28 mouse cellular contexts compared by ENCODE assay signal in the genomic region with DNA sequence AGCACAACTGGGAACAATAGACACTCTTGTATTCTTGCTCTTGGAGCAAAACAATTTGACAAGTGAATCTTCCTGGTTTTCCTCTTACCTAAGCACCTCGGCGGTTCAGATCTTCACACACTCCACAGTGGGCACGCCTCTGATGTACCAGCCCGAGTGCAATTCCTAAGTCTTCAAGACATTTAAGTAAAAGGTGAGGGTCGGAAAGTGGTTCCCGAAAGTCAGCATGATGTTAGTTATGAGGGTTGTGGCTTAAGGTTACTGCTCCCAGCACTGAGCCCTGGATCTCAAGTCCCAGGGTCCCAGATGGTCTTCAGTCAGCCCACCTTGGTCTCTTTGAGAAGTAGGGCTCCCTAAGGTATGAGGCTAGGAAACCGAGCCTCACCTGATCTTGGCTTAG.
"Had no signal": no experiment of that assay in that cellular context is flagged by ENCODE, and none has a peak within 500 bp of the region (broad histone marks: within the 10 kb centered on the region; RNA-seq: fewer than 3 reads in every experiment).

No protein-coding gene starts in this region.

- H3K4me3 ChIP-seq: embryonic facial prominence, embryonic 10.5 days; embryonic facial prominence, embryonic 12.5 days; embryonic facial prominence, embryonic 13.5 days; embryonic facial prominence, embryonic 15.5 days; erythroblast, embryonic 14.5 days; forebrain, embryonic 10.5 days; forebrain, embryonic 12.5 days; forebrain, embryonic 13.5 days; forebrain, embryonic 15.5 days; gastrocnemius, adult 2 months; heart, adult 2 months had no signal

- DNase-seq: cerebellum, adult 2 months; cerebellum, adult 8-10 months; cerebellum, adult 9-10 months; cerebellum, adult 9-11 months; cerebellum, postnatal 10 days; cerebellum, postnatal 14 days; cerebellum, postnatal 25 days; cerebellum, postnatal 36 days; embryo, embryonic 11 days; forebrain, postnatal 0 days; gastrocnemius, adult 2 months; gastrocnemius, postnatal 10 days; gastrocnemius, postnatal 14 days; gastrocnemius, postnatal 25 days; gastrocnemius, postnatal 36 days; heart, adult 18-20 months; heart, adult 2 months had no signal

- H3K36me3 ChIP-seq: embryonic facial prominence, embryonic 10.5 days; embryonic facial prominence, embryonic 12.5 days; embryonic facial prominence, embryonic 13.5 days; embryonic facial prominence, embryonic 15.5 days; forebrain, embryonic 10.5 days; forebrain, embryonic 12.5 days; forebrain, embryonic 15.5 days had no signal

- H3K4me1 ChIP-seq: embryonic facial prominence, embryonic 12.5 days; embryonic facial prominence, embryonic 13.5 days; embryonic facial prominence, embryonic 15.5 days had no signal

- H3K27me3 ChIP-seq: embryonic facial prominence, embryonic 12.5 days; embryonic facial prominence, embryonic 13.5 days; embryonic facial prominence, embryonic 15.5 days; forebrain, embryonic 12.5 days; forebrain, embryonic 13.5 days; forebrain, embryonic 15.5 days had no signal

- ATAC-seq: forebrain, embryonic 13.5 days; forebrain, embryonic 14.5 days; forebrain, embryonic 15.5 days; forebrain, embryonic 16.5 days; forebrain, postnatal 0 days had no signal

- H3K9ac ChIP-seq: embryonic facial prominence, embryonic 12.5 days; embryonic facial prominence, embryonic 13.5 days; embryonic facial prominence, embryonic 15.5 days; forebrain, embryonic 12.5 days; forebrain, embryonic 13.5 days; forebrain, embryonic 15.5 days; forebrain, postnatal 0 days had no signal

- H3K27ac ChIP-seq: embryonic facial prominence, embryonic 10.5 days; embryonic facial prominence, embryonic 12.5 days; embryonic facial prominence, embryonic 13.5 days; embryonic facial prominence, embryonic 15.5 days; forebrain, embryonic 10.5 days; forebrain, embryonic 12.5 days; forebrain, embryonic 13.5 days; forebrain, embryonic 15.5 days; gastrocnemius, adult 2 months; heart, adult 2 months had no signal

- H3K9me3 ChIP-seq: embryonic facial prominence, embryonic 10.5 days; embryonic facial prominence, embryonic 12.5 days; embryonic facial prominence, embryonic 13.5 days; embryonic facial prominence, embryonic 15.5 days; forebrain, embryonic 10.5 days; forebrain, embryonic 12.5 days; forebrain, embryonic 13.5 days; forebrain, embryonic 15.5 days had no signal

- H3K4me2 ChIP-seq: embryonic facial prominence, embryonic 12.5 days; embryonic facial prominence, embryonic 13.5 days; embryonic facial prominence, embryonic 15.5 days; forebrain, embryonic 12.5 days; forebrain, embryonic 13.5 days; forebrain, embryonic 15.5 days had no signal
